Mouse (Mus musculus) right cerebral cortex, postnatal 14 days (tissue): Measurements from ENCODE around the gene Etnk2.

Experiments used
- DNase-seq: peaks from one replicate; pipeline ENCODE4 v3.0.0; 2022

Gene Etnk2

DNA sequence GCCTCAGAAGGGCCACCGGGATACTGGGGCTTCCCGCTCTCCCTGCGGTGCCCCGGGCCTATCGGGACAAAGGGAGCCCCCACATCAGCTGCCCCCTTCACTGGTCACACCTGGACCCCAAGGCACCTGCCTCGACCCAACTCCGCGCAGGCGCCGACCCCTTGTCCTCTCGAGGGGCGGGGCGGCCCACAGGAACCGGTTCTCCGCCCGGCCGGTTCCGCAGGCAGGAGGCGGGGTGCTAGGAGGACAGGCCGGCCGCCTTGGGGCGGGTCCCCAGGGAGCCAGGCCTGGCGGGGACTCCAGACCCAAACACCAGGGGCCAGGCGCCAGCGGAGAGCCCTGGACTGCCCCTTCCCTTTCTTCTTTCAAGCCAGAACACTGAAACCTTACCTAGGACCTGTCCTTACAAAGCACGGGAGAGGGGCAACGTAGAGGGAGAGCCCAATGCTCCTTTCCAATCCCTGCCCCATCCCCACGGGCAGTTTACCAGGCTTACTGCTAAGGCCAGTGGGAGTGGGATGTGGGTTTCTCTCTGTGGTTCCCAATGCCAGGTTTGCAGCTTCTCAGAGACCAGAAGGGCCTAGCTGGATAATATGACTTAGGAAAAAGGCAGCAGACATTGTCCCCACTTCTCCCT is 54.9 kb downstream of the Etnk2 start:
- DNase-seq = peak; percentile 47

- DNase-seq = no peak
Measured at GRCm38 (mm10) chr1:133419178-133419834, 55.9 kb downstream of the Etnk2 start.

DNA sequence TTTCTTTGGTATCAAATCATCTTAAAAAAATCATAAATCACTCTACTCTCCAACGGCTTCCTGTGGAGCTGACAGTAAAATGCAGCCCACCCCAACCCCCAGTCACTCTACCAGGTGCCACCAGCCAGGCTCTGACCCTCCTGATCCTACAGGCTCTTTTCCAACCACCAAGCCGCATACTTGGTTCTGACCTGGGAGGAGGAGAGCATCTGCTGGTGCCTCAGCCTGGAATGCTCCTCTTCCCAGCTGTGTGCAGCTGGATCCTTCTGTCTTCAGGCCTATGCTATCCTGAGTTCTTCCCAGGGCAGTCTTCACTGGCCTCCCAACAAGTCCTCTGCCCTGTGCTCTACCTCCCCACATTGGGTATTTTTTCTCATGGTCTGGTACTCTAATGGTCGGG is 57.1 kb downstream of the Etnk2 start:
- no peak for DNase-seq

- no peak for DNase-seq
Measured at GRCm38 (mm10) chr1:133421061-133421460, 57.7 kb downstream of the Etnk2 start.

DNA sequence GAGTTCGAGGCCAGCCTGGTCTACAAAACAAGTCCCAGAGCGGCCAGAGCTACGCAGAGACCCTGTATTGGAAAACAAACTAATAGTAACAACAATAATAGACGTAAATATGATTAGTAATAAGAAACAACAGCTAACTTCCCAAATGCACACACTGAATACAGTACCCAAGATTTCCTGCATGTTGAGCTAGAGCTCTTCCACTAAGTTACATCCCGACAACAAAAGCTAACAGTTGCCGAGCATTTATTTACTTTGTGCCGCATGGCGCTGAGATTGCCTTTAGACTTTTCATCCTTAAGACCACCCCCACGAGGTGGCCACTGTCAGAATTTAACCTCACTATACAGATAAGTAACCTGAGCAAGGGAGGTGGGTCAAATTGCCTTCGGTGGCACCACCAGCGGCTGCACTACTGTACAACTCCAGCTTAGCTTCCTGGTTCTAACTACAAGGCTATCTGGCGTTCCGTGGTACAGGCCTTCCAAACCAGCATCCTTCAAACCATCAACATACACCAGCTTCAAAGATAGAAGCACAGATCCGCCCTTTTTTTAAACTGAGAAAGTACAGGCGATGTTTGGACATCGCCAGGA is 58.7 kb downstream of the Etnk2 start:
- no peak for DNase-seq

GRCm38 (mm10) chr1:133422615-133423161 is 59.3 kb downstream of the Etnk2 start:
- peak; percentile 19 for DNase-seq

DNA sequence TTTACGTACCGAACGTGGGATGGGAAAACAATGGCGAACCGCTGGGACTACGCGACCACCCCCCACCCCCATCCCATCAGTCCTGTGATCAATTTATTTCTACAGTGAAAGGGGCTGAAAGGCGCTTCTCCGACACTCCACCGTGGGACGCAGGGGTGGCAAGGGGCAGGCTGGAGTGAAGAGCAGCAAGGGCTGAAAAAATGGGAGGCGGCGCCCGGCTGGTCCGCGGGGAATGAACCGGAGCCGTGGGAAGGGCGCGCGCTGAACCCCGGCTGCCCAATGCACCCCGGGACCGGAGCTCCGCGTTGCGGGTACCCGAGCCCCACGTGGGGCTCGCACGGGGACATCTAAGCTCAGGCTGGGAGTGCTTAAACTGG is 59.8 kb downstream of the Etnk2 start:
- DNase-seq = no peak

GRCm38 (mm10) chr1:133423543-133424480 is 60.4 kb downstream of the Etnk2 start, which contains the start of gene Sox13:
Sox13 (minus strand) TSS chr1:133424377.
- peak; percentile 52 for DNase-seq

GRCm38 (mm10) chr1:133424547-133425140 is 61.3 kb downstream of the Etnk2 start:
- DNase-seq = no peak
